ENCODE assay signal across 9 mouse cellular contexts in genomic region chr19:45283302-45283701, GRCm38 (mm10). TPM values are rescaled to one million over a fixed set of nuclear protein-coding genes. Genes with fewer than 3 reads are reported as not detected.
A peak's percentile ranks its signal among the peaks of the same experiment; 100 is the strongest.
DNase-seq lines count a peak whose midpoint lies in the region; ATAC-seq and TF ChIP-seq lines count a peak whose summit lies in the region.
"Had no signal": no experiment of that assay in that cellular context is flagged by ENCODE, and none has a peak within 500 bp of the region (broad histone marks: within the 10 kb centered on the region; RNA-seq: fewer than 3 reads in every experiment).

No protein-coding gene starts in this region.

- H3K4me1 ChIP-seq in lung, adult 2 months (ENCODE audit: control insufficient read depth, insufficient read depth, low read length) = no peaks in the 10 kb centered on the region

- ATAC-seq in CD4-positive, CD25-positive, alpha-beta regulatory T cell, adult 4 months = no peak

- intact Hi-C loops in gastrocnemius, postnatal 14 days (cut with DNase I; ENCODE audit: low total_unique reads) = no loop called here

- H3K4me3 ChIP-seq in lung, adult 2 months (replicated peaks; ENCODE audit: extremely low read depth, low read depth, low read length) = no peak overlapping the region

- 6% methylated on average over 10 of the region's 10 CpGs for WGBS in lung, adult 2 months

- peak; percentile 46 for DNase-seq in CD4-positive, CD25-positive, alpha-beta regulatory T cell, adult 2 months (ENCODE audit: low read depth, low spot score)
- peak; percentile 80 for DNase-seq in R1 (ENCODE audit: low read depth, low spot score)
- DNase-seq in cerebellum, postnatal 36 days = peak; percentile 81 to 83
- peak; percentile 78 for DNase-seq in gastrocnemius, postnatal 14 days
- DNase-seq in induced T-regulatory cell, adult 2 months (ENCODE audit: low read depth) = peak; percentile 35
- peak; percentile 38 for DNase-seq in lung, adult 2 months
- peak; percentile 59 for DNase-seq in right cerebral cortex, postnatal 25 days

- peak; percentile 67 for TF ChIP-seq CTCF in lung, adult 2 months (IDR thresholded peaks at IDR 0.05; ENCODE audit: insufficient read depth, low read length)

- no peak for TF ChIP-seq POLR2A in lung, adult 2 months (IDR thresholded peaks at IDR 0.05; ENCODE audit: borderline replicate concordance, extremely low read depth, low read depth, low read length)

RNA-seq across cellular contexts. Expression of gene Lbx1, which starts 47.7 kb away (rescaled TPM):
- not detected for polyA plus RNA-seq in CD4-positive, CD25-positive, alpha-beta regulatory T cell, adult 4 months (2017; shearing (Covaris generic))
- 10 to 100 TPM; 32.2 to 38.1 TPM for total RNA-seq in gastrocnemius, postnatal 14 days (2021)
- polyA plus RNA-seq in lung, adult 2 months (2012; rRNA removed) = 0.05 and 0.09 TPM in 2 replicates
- total RNA-seq: left cerebral cortex, postnatal 10 days had no signal
